Mouse (Mus musculus) NIH3T3 (cell line): ENCODE measurements at regions not wholly inside any gene's neighbourhood (a gene's known extent, or its start where the extent isn't known, plus 50 kb on each side); places are given as distances from the start of the nearest gene placed in this dataset.
"Not testable (repeated sequence)": the region's sequence is repeated elsewhere in the genome, so short reads cannot be mapped to it uniquely, and the experiment has no call there.

Source experiments
- DNase-seq: peaks from one replicate; pipeline ENCODE4 v3.0.0-alpha.2; 2012; ENCODE audit warnings: low read depth

- no peak for DNase-seq
Measured at GRCm38 (mm10) chr10:95773425-95773980, 69.2 kb downstream of the Gm33543 start.

GRCm38 (mm10) chr10:95772811-95773424 is 69.8 kb downstream of the Gm33543 start:
- DNase-seq: no peak

GRCm38 (mm10) chr10:95768974-95769373 is 73.8 kb downstream of the Gm33543 start:
- peak; percentile 38 for DNase-seq

GRCm38 (mm10) chr10:95767526-95768161 is 75.1 kb downstream of the Gm33543 start:
- DNase-seq: peak; percentile 49

- DNase-seq: no peak
Measured at GRCm38 (mm10) chr10:95764129-95764528, 78.6 kb downstream of the Gm33543 start.

- peak; percentile 77 for DNase-seq
Measured at GRCm38 (mm10) chr10:95762632-95763031, 80.1 kb downstream of the Gm33543 start.

- no peak for DNase-seq
Measured at GRCm38 (mm10) chr10:95761969-95762368, 80.8 kb downstream of the Gm33543 start.

- no peak for DNase-seq
Measured at GRCm38 (mm10) chr10:95760121-95760870, 82.4 kb downstream of the Gm33543 start.

GRCm38 (mm10) chr10:95758181-95758580 is 84.5 kb downstream of the Gm33543 start:
- no peak for DNase-seq

- DNase-seq: no peak
Measured at GRCm38 (mm10) chr10:95755429-95755828, 82.2 kb upstream of the Anapc15-ps start.

- DNase-seq: no peak
Measured at GRCm38 (mm10) chr10:95753396-95753905, 80.2 kb upstream of the Anapc15-ps start.

- DNase-seq: no peak
Measured at GRCm38 (mm10) chr10:95748360-95748759, 75.1 kb upstream of the Anapc15-ps start.

GRCm38 (mm10) chr10:95747939-95748338 is 74.7 kb upstream of the Anapc15-ps start:
- DNase-seq: no peak

GRCm38 (mm10) chr10:95745834-95746620 is 72.8 kb upstream of the Anapc15-ps start:
- peak; percentile 67 for DNase-seq

- DNase-seq: no peak
Measured at GRCm38 (mm10) chr10:95745254-95745653, 72.0 kb upstream of the Anapc15-ps start.

GRCm38 (mm10) chr10:95743627-95744026 is 70.4 kb upstream of the Anapc15-ps start:
- DNase-seq: no peak

- DNase-seq: no peak
Measured at GRCm38 (mm10) chr10:95739421-95739820, 66.2 kb upstream of the Anapc15-ps start.

GRCm38 (mm10) chr10:95736743-95737142 is 63.5 kb upstream of the Anapc15-ps start:
- not testable (repeated sequence) for DNase-seq

- DNase-seq: no peak
Measured at GRCm38 (mm10) chr10:95731001-95731400, 57.8 kb upstream of the Anapc15-ps start.

- DNase-seq: peak; percentile 73
Measured at GRCm38 (mm10) chr10:95729890-95730289, 56.6 kb upstream of the Anapc15-ps start.

- peak; percentile 94 for DNase-seq
Measured at GRCm38 (mm10) chr10:95725910-95726309, 52.7 kb upstream of the Anapc15-ps start.

GRCm38 (mm10) chr10:95725349-95725748 is 52.1 kb upstream of the Anapc15-ps start:
- peak; percentile 50 for DNase-seq
